23 mouse cellular contexts compared by ENCODE assay signal in the genomic region with DNA sequence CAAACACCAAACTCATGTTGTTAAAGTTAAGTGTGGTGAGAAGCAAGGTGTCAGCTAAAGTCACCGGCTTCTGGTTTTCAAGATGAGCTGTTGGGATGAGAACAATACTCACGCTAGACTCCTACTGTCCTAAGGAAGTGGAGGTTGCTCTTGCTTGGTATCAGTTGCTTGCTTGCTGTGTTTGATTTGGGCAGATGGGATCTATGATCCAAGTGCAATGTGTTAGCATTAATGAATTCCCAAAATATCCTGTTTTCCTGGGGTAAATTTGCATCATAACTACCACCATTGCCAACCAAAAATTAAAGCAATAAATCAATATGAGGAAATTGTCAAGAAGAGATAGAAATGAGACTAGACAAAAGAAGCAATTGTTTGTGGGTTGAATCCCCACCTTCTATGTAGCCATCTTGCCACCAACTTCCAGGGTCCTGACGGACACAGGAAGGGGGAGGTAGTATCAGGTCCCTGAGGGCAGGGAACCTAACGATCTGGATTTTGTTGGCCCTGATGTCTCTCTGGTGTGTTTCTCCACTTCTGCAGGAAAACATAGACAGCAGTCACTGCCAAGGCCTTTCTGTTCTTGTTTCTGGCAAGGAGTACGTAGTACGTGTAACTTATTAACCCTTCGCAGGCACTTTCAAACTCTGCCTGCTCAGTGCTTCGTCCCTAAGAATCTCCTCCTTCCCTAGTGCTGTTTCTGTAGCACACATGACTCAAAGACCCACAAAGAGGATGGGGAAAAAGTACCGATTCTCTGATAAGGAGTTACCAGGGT.
DNase-seq lines count a peak whose midpoint lies in the region; ATAC-seq lines count a peak whose summit lies in the region.
"Had no signal": no experiment of that assay in that cellular context is flagged by ENCODE, and none has a peak within 500 bp of the region (broad histone marks: within the 10 kb centered on the region; RNA-seq: fewer than 3 reads in every experiment).

No protein-coding gene starts in this region.

- peaks cover 8% of the 10 kb centered on the region for H3K4me1 ChIP-seq in forebrain, embryonic 14.5 days (ENCODE audit: control insufficient read depth, insufficient read depth, low read length)
- peaks cover 16% of the 10 kb centered on the region for H3K4me1 ChIP-seq in forebrain, embryonic 10.5 days
- peaks cover 4% of the 10 kb centered on the region for H3K4me1 ChIP-seq in brown adipose tissue, adult 24 weeks (ENCODE audit: control insufficient read depth, insufficient read depth, insufficient read length, low read length)
- H3K4me1 ChIP-seq: limb, embryonic 15.5 days had no signal

- DNase-seq in forebrain, embryonic 14.5 days (ENCODE audit: low spot score): peak; percentile 59
- DNase-seq in forebrain, embryonic 10.5 days (ENCODE audit: extremely low spot score, low spot score): no peak
- peak; percentile 92 for DNase-seq in heart, adult 11 months
- DNase-seq in heart, postnatal 4 days: no peak
- peak; percentile 35 for DNase-seq in layer of hippocampus, adult 9-10 months (ENCODE audit: low spot score)
- DNase-seq in layer of hippocampus, postnatal 25 days (ENCODE audit: extremely low spot score in 1 of 2, low spot score in 1 of 2): no peak
- DNase-seq in left cerebral cortex, adult 9 months (ENCODE audit: low spot score in 2 of 2): no peak
- DNase-seq: cerebellum, adult 8-10 months; left cerebral cortex, postnatal 4 days; retina, postnatal 1 day; right cerebral cortex, postnatal 25 days had no signal

- 68% methylated on average over 9 of the region's 9 CpGs for WGBS in forebrain, embryonic 14.5 days
- 85% methylated on average over 9 of the region's 9 CpGs for WGBS in forebrain, embryonic 10.5 days

- ATAC-seq in forebrain, embryonic 14.5 days: no peak
- ATAC-seq: CD4-positive, CD25-positive, alpha-beta regulatory T cell, adult 4 months; intestine, postnatal 0 days; midbrain, embryonic 16.5 days had no signal

- H3K4me2 ChIP-seq in forebrain, embryonic 14.5 days (ENCODE audit: low read length): no peak overlapping the region
- H3K4me2 ChIP-seq: heart, embryonic 12.5 days; hindbrain, embryonic 12.5 days; limb, embryonic 15.5 days; neural tube, embryonic 13.5 days had no signal

- H3K27ac ChIP-seq in forebrain, embryonic 14.5 days (ENCODE audit: low read depth, low read length): no peak overlapping the region
- H3K27ac ChIP-seq in forebrain, embryonic 10.5 days: no peak overlapping the region
- H3K27ac ChIP-seq in brown adipose tissue, adult 24 weeks (replicated peaks; ENCODE audit: low read depth, low read length): peak overlapping the region; percentile 56
- H3K27ac ChIP-seq: hindbrain, embryonic 12.5 days; kidney, postnatal 0 days; left cerebral cortex, adult 2 months; limb, embryonic 15.5 days; midbrain, embryonic 10.5 days; neural tube, embryonic 13.5 days had no signal

- no peak overlapping the region for H3K9ac ChIP-seq in forebrain, embryonic 14.5 days (ENCODE audit: low read length)
- H3K9ac ChIP-seq: heart, embryonic 12.5 days; hindbrain, embryonic 12.5 days; limb, embryonic 15.5 days; neural tube, embryonic 13.5 days had no signal

- H3K4me3 ChIP-seq in forebrain, embryonic 14.5 days (ENCODE audit: low read depth, low read length): no peak overlapping the region
- H3K4me3 ChIP-seq in forebrain, embryonic 10.5 days: no peak overlapping the region
- no peak overlapping the region for H3K4me3 ChIP-seq in brown adipose tissue, adult 24 weeks (ENCODE audit: insufficient read depth, low read depth, low read length)
- H3K4me3 ChIP-seq: heart, embryonic 12.5 days; hindbrain, embryonic 12.5 days; left cerebral cortex, adult 2 months; limb, embryonic 15.5 days; midbrain, embryonic 10.5 days; myocyte; neural tube, embryonic 13.5 days had no signal

- H3K27me3 ChIP-seq in forebrain, embryonic 14.5 days (replicated peaks; ENCODE audit: control insufficient read depth, insufficient read depth, low read length): no peaks in the 10 kb centered on the region
- no peaks in the 10 kb centered on the region for H3K27me3 ChIP-seq in forebrain, embryonic 10.5 days (ENCODE audit: poor library complexity, severe bottlenecking)
- H3K27me3 ChIP-seq: heart, embryonic 12.5 days; hindbrain, embryonic 12.5 days; limb, embryonic 15.5 days; neural tube, embryonic 13.5 days had no signal

- H3K36me3 ChIP-seq in forebrain, embryonic 14.5 days (ENCODE audit: control insufficient read depth, insufficient read depth, low read length): no peaks in the 10 kb centered on the region
- no peaks in the 10 kb centered on the region for H3K36me3 ChIP-seq in forebrain, embryonic 10.5 days (replicated peaks)
- H3K36me3 ChIP-seq: heart, embryonic 12.5 days; hindbrain, embryonic 12.5 days; limb, embryonic 15.5 days; midbrain, embryonic 10.5 days; neural tube, embryonic 13.5 days had no signal

- no peaks in the 10 kb centered on the region for H3K9me3 ChIP-seq in forebrain, embryonic 14.5 days (replicated peaks; ENCODE audit: control insufficient read depth, low read length)
- peaks cover 3% of the 10 kb centered on the region; the same call in 1 of the 2 replicates for H3K9me3 ChIP-seq in forebrain, embryonic 10.5 days
- H3K9me3 ChIP-seq: heart, embryonic 12.5 days; hindbrain, embryonic 12.5 days; limb, embryonic 15.5 days; midbrain, embryonic 10.5 days; neural tube, embryonic 13.5 days had no signal

Comparison
In these comparisons a context has a peak if more than half of its experiments do, and no peak if none do; other contexts are left out.
1. DNase-seq: peak in forebrain, embryonic 14.5 days (single experiment), heart, adult 11 months (single experiment) and layer of hippocampus, adult 9-10 months (single experiment); none in forebrain, embryonic 10.5 days (single experiment), heart, postnatal 4 days (single experiment), layer of hippocampus, postnatal 25 days (0 of 2) and left cerebral cortex, adult 9 months (0 of 2).